Mouse (Mus musculus) neural tube, embryonic 13.5 days (tissue): ENCODE measurements at regions not wholly inside any gene's neighbourhood (a gene's known extent, or its start where the extent isn't known, plus 50 kb on each side); places are given as distances from the start of the nearest gene placed in this dataset.
A peak's percentile ranks its signal among the peaks of the same experiment; 100 is the strongest.

Experiments
- ATAC-seq: fragments of 200-750 bp; cut with Nextera tagmentation; 2 replicates; pipeline ENCODE4 v1.8.0; 2017; ENCODE audit warnings: low read depth, mild to moderate bottlenecking, moderate TSS enrichment, moderate library complexity
- H3K27ac ChIP-seq: fragments of 300-500 bp; sonication (generic); replicated peaks from 2 replicates; pipeline ENCODE4 v1.5.1; 2015; ENCODE audit warnings: moderate library complexity, mild to moderate bottlenecking, inconsistent platforms
- H3K27me3 ChIP-seq: fragments of 300-500 bp; sonication (generic); 2 replicates; pipeline ENCODE4 v1.6.1; 2015; ENCODE audit warnings: mild to moderate bottlenecking, inconsistent platforms
- H3K36me3 ChIP-seq: fragments of 300-500 bp; sonication (generic); 2 replicates; pipeline ENCODE4 v1.6.1; 2015; ENCODE audit warnings: mild to moderate bottlenecking, inconsistent platforms
- H3K4me1 ChIP-seq: fragments of 300-500 bp; sonication (generic); replicated peaks from 2 replicates; pipeline ENCODE4 v1.6.1; 2015; ENCODE audit warnings: inconsistent platforms
- H3K4me2 ChIP-seq: fragments of 300-500 bp; sonication (generic); 2 replicates; pipeline ENCODE4 v1.6.1; 2015; ENCODE audit warnings: inconsistent platforms, mild to moderate bottlenecking, moderate library complexity
- H3K4me3 ChIP-seq: fragments of 300-500 bp; sonication (generic); 2 replicates; pipeline ENCODE4 v1.5.1; 2015; ENCODE audit warnings: mild to moderate bottlenecking, inconsistent platforms
- H3K9ac ChIP-seq: fragments of 300-500 bp; sonication (generic); 2 replicates; pipeline ENCODE4 v1.6.1; 2015; ENCODE audit warnings: moderate library complexity, mild to moderate bottlenecking, inconsistent platforms
- H3K9me3 ChIP-seq: fragments of 300-500 bp; sonication (generic); 2 replicates; pipeline ENCODE4 v1.6.1; 2016; ENCODE audit warnings: inconsistent platforms
- WGBS: fragments of 180-500 bp; shearing (Covaris S2); methylation state at CpG from one replicate; pipeline ENCODE4 v1.1.7; 2015; 5-methylcytosine and 5-hydroxymethylcytosine counted together

- no peaks in the 10 kb centered on the region for H3K36me3 ChIP-seq
- ATAC-seq: no peak
- no peak overlapping the region for H3K27ac ChIP-seq
- no peaks in the 10 kb centered on the region for H3K9me3 ChIP-seq
- H3K4me1 ChIP-seq: peaks cover 9% of the 10 kb centered on the region
- WGBS: 34% methylated on average over 3 of the region's 3 CpGs
- no peak overlapping the region for H3K4me3 ChIP-seq
- H3K4me2 ChIP-seq: no peak overlapping the region
- no peak overlapping the region for H3K9ac ChIP-seq
- H3K27me3 ChIP-seq: no peaks in the 10 kb centered on the region
These were observed 238.6 kb downstream of the Gadd45g start for GRCm38 (mm10) chr13:52085110-52085509.

- H3K4me3 ChIP-seq: no peak overlapping the region
- WGBS: 51% methylated on average over 8 of the region's 8 CpGs
- ATAC-seq: no peak
- H3K4me2 ChIP-seq: no peak overlapping the region
- H3K36me3 ChIP-seq: no peaks in the 10 kb centered on the region
- H3K4me1 ChIP-seq: peaks cover 14% of the 10 kb centered on the region; the same call in 1 of the 2 replicates
- no peak overlapping the region for H3K27ac ChIP-seq
- H3K9me3 ChIP-seq: 0 out of 2 replicates have a peak, but pooled peaks cover 2% of the 10 kb centered on the region
- H3K9ac ChIP-seq: no peak overlapping the region
- H3K27me3 ChIP-seq: no peaks in the 10 kb centered on the region
These were observed 241.8 kb downstream of the Gadd45g start for GRCm38 (mm10) chr13:52088319-52088718.

- Histone ChIP-seq H3K27ac (no peak overlapping the region), H3K4me1 (0 out of 2 replicates have a peak, but pooled peaks cover 6% of the 10 kb centered on the region), H3K4me3 (no peak overlapping the region), H3K9ac (no peak overlapping the region), H3K36me3 (no peaks in the 10 kb centered on the region), H3K9me3 (0 out of 2 replicates have a peak, but pooled peaks cover 3% of the 10 kb centered on the region), H3K27me3 (no peaks in the 10 kb centered on the region), H3K4me2 (no peak overlapping the region)
- ATAC-seq: no peak
- WGBS: 80% methylated on average over 4 of the region's 4 CpGs
These were observed 243.9 kb downstream of the Gadd45g start for GRCm38 (mm10) chr13:52090365-52090764.

GRCm38 (mm10) chr13:52094785-52095184 is 248.3 kb downstream of the Gadd45g start:
- no peaks in the 10 kb centered on the region for H3K27me3 ChIP-seq
- H3K9ac ChIP-seq: no peak overlapping the region
- 79% methylated on average over 7 of the region's 7 CpGs for WGBS
- no peak overlapping the region for H3K4me3 ChIP-seq
- 0 out of 2 replicates have a peak, but pooled peaks cover 3% of the 10 kb centered on the region for H3K9me3 ChIP-seq
- ATAC-seq: no peak
- no peak overlapping the region for H3K4me2 ChIP-seq
- no peak overlapping the region for H3K27ac ChIP-seq
- H3K4me1 ChIP-seq: 0 out of 2 replicates have a peak, but pooled peaks cover 6% of the 10 kb centered on the region
- H3K36me3 ChIP-seq: no peaks in the 10 kb centered on the region

GRCm38 (mm10) chr13:52096506-52096905 is 250.0 kb downstream of the Gadd45g start:
- Histone ChIP-seq H3K4me2 (no peak overlapping the region), H3K9me3 (0 out of 2 replicates have a peak, but pooled peaks cover 3% of the 10 kb centered on the region), H3K27me3 (no peaks in the 10 kb centered on the region), H3K4me3 (no peak overlapping the region), H3K9ac (no peak overlapping the region), H3K27ac (no peak overlapping the region), H3K36me3 (no peaks in the 10 kb centered on the region), H3K4me1 (0 out of 2 replicates have a peak, but pooled peaks cover 6% of the 10 kb centered on the region)
- WGBS: 86% methylated on average over 7 of the region's 7 CpGs
- no peak for ATAC-seq

- 0 out of 2 replicates have a peak, but pooled peaks have one; percentile 36 for ATAC-seq
- Histone ChIP-seq H3K9me3 (no peaks in the 10 kb centered on the region), H3K27me3 (0 out of 2 replicates have a peak, but pooled peaks cover 6% of the 10 kb centered on the region), H3K4me2 (no peak overlapping the region), H3K4me3 (no peak overlapping the region), H3K9ac (no peak overlapping the region), H3K4me1 (peaks cover 25% of the 10 kb centered on the region), H3K27ac (no peak overlapping the region; the same call in 1 of the 2 replicates), H3K36me3 (no peaks in the 10 kb centered on the region)
- WGBS: 44% methylated on average over 9 of the region's 9 CpGs
These were observed 259.6 kb downstream of the Gadd45g start for GRCm38 (mm10) chr13:52105989-52106642.

GRCm38 (mm10) chr13:52108349-52108921 is 262.0 kb downstream of the Gadd45g start:
- H3K36me3 ChIP-seq: no peaks in the 10 kb centered on the region
- H3K27ac ChIP-seq: peak overlapping the region; percentile 38; the same call in 1 of the 2 replicates
- peak overlapping the region; percentile 11; the same call in 1 of the 2 replicates for H3K4me2 ChIP-seq
- WGBS: 15% methylated on average over 8 of the region's 8 CpGs
- H3K9me3 ChIP-seq: no peaks in the 10 kb centered on the region
- peak; percentile 73 for ATAC-seq
- H3K9ac ChIP-seq: 0 out of 2 replicates have a peak overlapping the region, but pooled peaks have one; percentile 17
- no peaks in the 10 kb centered on the region for H3K27me3 ChIP-seq
- H3K4me3 ChIP-seq: no peak overlapping the region
- H3K4me1 ChIP-seq: peaks cover 27% of the 10 kb centered on the region

GRCm38 (mm10) chr13:52109039-52109759 is 262.7 kb downstream of the Gadd45g start:
- no peak overlapping the region for H3K4me3 ChIP-seq
- no peaks in the 10 kb centered on the region for H3K9me3 ChIP-seq
- ATAC-seq: no peak
- H3K36me3 ChIP-seq: no peaks in the 10 kb centered on the region
- H3K27me3 ChIP-seq: no peaks in the 10 kb centered on the region
- 56% methylated on average over 17 of the region's 17 CpGs for WGBS
- H3K4me2 ChIP-seq: peak overlapping the region; percentile 11; the same call in 1 of the 2 replicates
- H3K9ac ChIP-seq: 0 out of 2 replicates have a peak overlapping the region, but pooled peaks have one; percentile 17
- peak overlapping the region; percentile 38; the same call in 1 of the 2 replicates for H3K27ac ChIP-seq
- H3K4me1 ChIP-seq: peaks cover 35% of the 10 kb centered on the region

GRCm38 (mm10) chr13:52110750-52111149 is 264.3 kb downstream of the Gadd45g start:
- no peak overlapping the region for H3K4me3 ChIP-seq
- no peak for ATAC-seq
- H3K27me3 ChIP-seq: no peaks in the 10 kb centered on the region
- H3K4me2 ChIP-seq: no peak overlapping the region
- no peaks in the 10 kb centered on the region for H3K36me3 ChIP-seq
- peaks cover 36% of the 10 kb centered on the region for H3K4me1 ChIP-seq
- no peak overlapping the region for H3K9ac ChIP-seq
- 71% methylated on average over 9 of the region's 9 CpGs for WGBS
- H3K9me3 ChIP-seq: no peaks in the 10 kb centered on the region
- H3K27ac ChIP-seq: no peak overlapping the region

- Histone ChIP-seq H3K27ac (no peak overlapping the region), H3K36me3 (no peaks in the 10 kb centered on the region), H3K9ac (0 out of 2 replicates have a peak overlapping the region, but pooled peaks have one; percentile 17), H3K4me2 (no peak overlapping the region), H3K9me3 (no peaks in the 10 kb centered on the region), H3K27me3 (no peaks in the 10 kb centered on the region), H3K4me3 (no peak overlapping the region), H3K4me1 (peaks cover 30% of the 10 kb centered on the region)
- ATAC-seq: peak; percentile 41; the same call in 1 of the 2 replicates
- 22% methylated on average over 8 of the region's 8 CpGs for WGBS
These were observed 267.1 kb downstream of the Gadd45g start for GRCm38 (mm10) chr13:52113549-52113948.

- no peak overlapping the region for H3K4me2 ChIP-seq
- no peak overlapping the region for H3K27ac ChIP-seq
- no peak overlapping the region for H3K4me3 ChIP-seq
- no peaks in the 10 kb centered on the region for H3K36me3 ChIP-seq
- H3K9ac ChIP-seq: no peak overlapping the region
- H3K9me3 ChIP-seq: no peaks in the 10 kb centered on the region
- H3K27me3 ChIP-seq: peaks cover 4% of the 10 kb centered on the region; the same call in 1 of the 2 replicates
- no peak for ATAC-seq
- H3K4me1 ChIP-seq: peaks cover 23% of the 10 kb centered on the region
- 90% methylated on average over 7 of the region's 7 CpGs for WGBS
These were observed 268.0 kb downstream of the Gadd45g start for GRCm38 (mm10) chr13:52114431-52114830.

GRCm38 (mm10) chr13:52114962-52115361 is 268.5 kb downstream of the Gadd45g start:
- 88% methylated on average over 6 of the region's 6 CpGs for WGBS
- Histone ChIP-seq H3K4me3 (no peak overlapping the region), H3K4me2 (no peak overlapping the region), H3K36me3 (no peaks in the 10 kb centered on the region), H3K9me3 (no peaks in the 10 kb centered on the region), H3K27me3 (peaks cover 4% of the 10 kb centered on the region; the same call in 1 of the 2 replicates), H3K27ac (no peak overlapping the region), H3K4me1 (peaks cover 23% of the 10 kb centered on the region), H3K9ac (no peak overlapping the region)
- no peak for ATAC-seq
